18 mouse cellular contexts compared by ENCODE assay signal in the genomic region with DNA sequence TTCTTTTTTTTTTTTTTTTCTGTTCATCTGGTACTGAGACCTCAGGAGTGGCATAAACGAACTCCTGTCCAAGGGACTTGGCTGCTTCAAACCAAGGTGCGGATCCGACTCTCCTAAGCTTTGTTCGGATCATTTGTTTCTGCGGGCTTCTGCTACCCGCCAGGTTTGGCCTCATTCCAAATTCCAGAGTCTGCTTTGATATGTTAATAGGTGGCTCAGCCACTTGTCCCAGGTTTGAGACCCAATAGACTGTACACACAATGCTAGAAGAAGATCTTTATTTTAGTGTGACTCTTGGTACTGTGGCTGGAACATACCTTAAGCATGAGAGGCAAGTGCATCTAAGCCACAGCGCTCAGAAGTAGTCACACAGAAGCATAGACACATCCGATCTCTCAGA. TPM values are rescaled to one million over a fixed set of nuclear protein-coding genes. Genes with fewer than 3 reads are reported as not detected.
A peak's percentile ranks its signal among the peaks of the same experiment; 100 is the strongest.
DNase-seq lines count a peak whose midpoint lies in the region; ATAC-seq and TF ChIP-seq lines count a peak whose summit lies in the region.
"Had no signal": no experiment of that assay in that cellular context is flagged by ENCODE, and none has a peak within 500 bp of the region (broad histone marks: within the 10 kb centered on the region; RNA-seq: fewer than 3 reads in every experiment).

No protein-coding gene starts in this region.

- no peaks in the 10 kb centered on the region for H3K27me3 ChIP-seq in lung, embryonic 14.5 days (ENCODE audit: insufficient read depth, low read length)
- no peaks in the 10 kb centered on the region for H3K27me3 ChIP-seq in kidney, embryonic 16.5 days (ENCODE audit: insufficient read depth, low read length)
- H3K27me3 ChIP-seq in hindbrain, embryonic 12.5 days, result no peaks in the 10 kb centered on the region; the same call in 1 of the 2 replicates
- no peaks in the 10 kb centered on the region for H3K27me3 ChIP-seq in hindbrain, embryonic 10.5 days (ENCODE audit: insufficient read depth, poor library complexity, severe bottlenecking)
- H3K27me3 ChIP-seq: embryonic facial prominence, embryonic 15.5 days; limb, embryonic 12.5 days; liver, embryonic 13.5 days; megakaryocyte, embryonic 14.5 days had no signal

- H3K4me2 ChIP-seq in lung, embryonic 14.5 days, result no peak overlapping the region
- no peak overlapping the region for H3K4me2 ChIP-seq in kidney, embryonic 16.5 days (replicated peaks; ENCODE audit: low read depth, low read length)
- H3K4me2 ChIP-seq in hindbrain, embryonic 12.5 days (replicated peaks), result no peak overlapping the region
- H3K4me2 ChIP-seq: embryonic facial prominence, embryonic 15.5 days; hindbrain, embryonic 14.5 days; limb, embryonic 12.5 days; liver, embryonic 13.5 days had no signal

- H3K4me1 ChIP-seq in lung, embryonic 14.5 days (ENCODE audit: insufficient read depth), result no peaks in the 10 kb centered on the region
- no peaks in the 10 kb centered on the region for H3K4me1 ChIP-seq in kidney, embryonic 16.5 days (ENCODE audit: insufficient read depth, low read length)
- H3K4me1 ChIP-seq in hindbrain, embryonic 12.5 days, result no peaks in the 10 kb centered on the region
- H3K4me1 ChIP-seq in hindbrain, embryonic 10.5 days (replicated peaks), result peaks cover 12% of the 10 kb centered on the region; the same call in 1 of the 2 replicates
- H3K4me1 ChIP-seq: embryonic facial prominence, embryonic 15.5 days; limb, embryonic 12.5 days; liver, embryonic 13.5 days; megakaryocyte, embryonic 14.5 days had no signal

- DNase-seq in lung, embryonic 14.5 days, result peak; percentile 51
- DNase-seq in lung, postnatal 14 days, result no peak
- peak; percentile 46 for DNase-seq in brain, embryonic 14.5 days (ENCODE audit: low read depth)
- DNase-seq in hindbrain, embryonic 10.5 days (ENCODE audit: low spot score), result no peak
- no peak for DNase-seq in cerebellum, postnatal 36 days
- DNase-seq: gastrocnemius, postnatal 10 days; layer of hippocampus, adult 9-11 months; liver, embryonic 13.5 days; spleen, adult 18-20 months had no signal

- H3K36me3 ChIP-seq in lung, embryonic 14.5 days (ENCODE audit: insufficient read depth), result no peaks in the 10 kb centered on the region
- H3K36me3 ChIP-seq in kidney, embryonic 16.5 days (ENCODE audit: insufficient read depth, low read length), result no peaks in the 10 kb centered on the region
- H3K36me3 ChIP-seq in hindbrain, embryonic 12.5 days, result no peaks in the 10 kb centered on the region
- H3K36me3 ChIP-seq in hindbrain, embryonic 10.5 days, result no peaks in the 10 kb centered on the region
- H3K36me3 ChIP-seq: embryonic facial prominence, embryonic 15.5 days; forebrain, embryonic 10.5 days; limb, embryonic 12.5 days; liver, embryonic 13.5 days had no signal

- TF ChIP-seq POLR2A in brain, embryonic 14.5 days (IDR thresholded peaks at IDR 0.05; ENCODE audit: borderline replicate concordance, extremely low read depth, insufficient read depth, insufficient read length, poor library complexity, severe bottlenecking), result no peak

- H3K27ac ChIP-seq in lung, embryonic 14.5 days (ENCODE audit: low read depth), result no peak overlapping the region
- no peak overlapping the region for H3K27ac ChIP-seq in kidney, embryonic 16.5 days (ENCODE audit: low read length)
- H3K27ac ChIP-seq in hindbrain, embryonic 12.5 days, result no peak overlapping the region
- no peak overlapping the region for H3K27ac ChIP-seq in hindbrain, embryonic 10.5 days
- H3K27ac ChIP-seq: embryonic facial prominence, embryonic 15.5 days; forebrain, embryonic 10.5 days; hindbrain, embryonic 14.5 days; limb, embryonic 12.5 days; liver, embryonic 13.5 days had no signal

- ATAC-seq in lung, embryonic 14.5 days (ENCODE audit: insufficient read depth), result no peak
- peak; percentile 54; the same call in 1 of the 2 replicates for ATAC-seq in kidney, embryonic 16.5 days (ENCODE audit: low FRiP score, low TSS enrichment)
- no peak for ATAC-seq in hindbrain, embryonic 12.5 days (ENCODE audit: low FRiP score)
- ATAC-seq: activated CD4-positive, CD25-positive, alpha-beta regulatory T cell, adult 4 months; lung, postnatal 0 days had no signal

- no peaks in the 10 kb centered on the region for H3K9me3 ChIP-seq in lung, embryonic 14.5 days (ENCODE audit: low read depth, low read length)
- H3K9me3 ChIP-seq in kidney, embryonic 16.5 days (ENCODE audit: low read length), result no peaks in the 10 kb centered on the region
- no peaks in the 10 kb centered on the region for H3K9me3 ChIP-seq in hindbrain, embryonic 12.5 days (replicated peaks)
- no peaks in the 10 kb centered on the region for H3K9me3 ChIP-seq in hindbrain, embryonic 10.5 days
- H3K9me3 ChIP-seq: embryonic facial prominence, embryonic 15.5 days; forebrain, embryonic 10.5 days; limb, embryonic 12.5 days; liver, embryonic 13.5 days; megakaryocyte, embryonic 14.5 days had no signal

- 49% methylated on average over 8 of the region's 8 CpGs for WGBS in lung, embryonic 14.5 days
- WGBS in kidney, embryonic 16.5 days, result 64% methylated on average over 8 of the region's 8 CpGs
- 72% methylated on average over 8 of the region's 8 CpGs for WGBS in hindbrain, embryonic 12.5 days
- 77% methylated on average over 8 of the region's 8 CpGs for WGBS in hindbrain, embryonic 10.5 days

- no peak for TF ChIP-seq CTCF in lung, embryonic 14.5 days (IDR thresholded peaks at IDR 0.05; ENCODE audit: low read depth)
- no peak for TF ChIP-seq CTCF in brain, embryonic 14.5 days (IDR thresholded peaks at IDR 0.05; ENCODE audit: borderline replicate concordance, extremely low read depth, insufficient read depth, insufficient read length)

- H3K9ac ChIP-seq in lung, embryonic 14.5 days, result no peak overlapping the region
- H3K9ac ChIP-seq in kidney, embryonic 16.5 days (replicated peaks; ENCODE audit: low read length), result no peak overlapping the region
- H3K9ac ChIP-seq in hindbrain, embryonic 12.5 days, result no peak overlapping the region
- H3K9ac ChIP-seq: embryonic facial prominence, embryonic 15.5 days; hindbrain, embryonic 14.5 days; limb, embryonic 12.5 days; liver, embryonic 13.5 days had no signal

- H3K4me3 ChIP-seq in lung, embryonic 14.5 days (ENCODE audit: low read depth, low read length), result no peak overlapping the region
- H3K4me3 ChIP-seq in kidney, embryonic 16.5 days (ENCODE audit: low read length), result no peak overlapping the region
- no peak overlapping the region for H3K4me3 ChIP-seq in hindbrain, embryonic 12.5 days
- no peak overlapping the region for H3K4me3 ChIP-seq in hindbrain, embryonic 10.5 days
- H3K4me3 ChIP-seq: embryonic facial prominence, embryonic 15.5 days; forebrain, embryonic 10.5 days; limb, embryonic 12.5 days; liver, embryonic 13.5 days; megakaryocyte, embryonic 14.5 days had no signal

RNA-seq across cellular contexts. Expression of a gene that starts 14.8 kb away (rescaled TPM):
- 0.08 TPM in 1 of 2 replicates, not detected in the other for polyA plus RNA-seq in lung, embryonic 14.5 days (2014; fragmentation: Nextera tagmentation; extraction: Ambion mirVana)
- polyA plus RNA-seq in brain, embryonic 14.5 days (2012; rRNA removed), result 0.26 and 0.30 TPM in 2 replicates
- polyA plus RNA-seq in kidney, embryonic 16.5 days (2015; fragmentation: Nextera tagmentation; extraction: Ambion mirVana), result 0.27 and 0.36 TPM in 2 replicates
- polyA plus RNA-seq in hindbrain, embryonic 12.5 days (2016; fragmentation: Nextera tagmentation; extraction: Ambion mirVana), result 0.10 and 0.55 TPM in 2 replicates
- 0.22 and 0.51 TPM in 2 replicates for polyA plus RNA-seq in hindbrain, embryonic 10.5 days (2016; fragmentation: Nextera tagmentation; extraction: Ambion mirVana)
- polyA plus RNA-seq: activated CD4-positive, CD25-positive, alpha-beta regulatory T cell, adult 4 months; limb, embryonic 12.5 days; liver, embryonic 13.5 days had no signal

RNA-seq across cellular contexts. Expression of a gene that starts 27.4 kb away (rescaled TPM):
- polyA plus RNA-seq in lung, embryonic 14.5 days (2014; fragmentation: Nextera tagmentation; extraction: Ambion mirVana), result 1.7 and 2.2 TPM in 2 replicates
- polyA plus RNA-seq in brain, embryonic 14.5 days (2012; rRNA removed), result 8.3 and 9.2 TPM in 2 replicates
- 2.3 and 2.6 TPM in 2 replicates for polyA plus RNA-seq in kidney, embryonic 16.5 days (2015; fragmentation: Nextera tagmentation; extraction: Ambion mirVana)
- polyA plus RNA-seq in hindbrain, embryonic 12.5 days (2016; fragmentation: Nextera tagmentation; extraction: Ambion mirVana), result 8.4 and 8.5 TPM in 2 replicates
- polyA plus RNA-seq in hindbrain, embryonic 10.5 days (2016; fragmentation: Nextera tagmentation; extraction: Ambion mirVana), result 8.4 and 8.6 TPM in 2 replicates
- polyA plus RNA-seq: activated CD4-positive, CD25-positive, alpha-beta regulatory T cell, adult 4 months had no signal

Comparison
In these comparisons a context has a peak if more than half of its experiments do, and no peak if none do; other contexts are left out.
1. DNase-seq: peak in lung, embryonic 14.5 days (single experiment) and brain, embryonic 14.5 days (single experiment); none in lung, postnatal 14 days (single experiment), hindbrain, embryonic 10.5 days (single experiment) and cerebellum, postnatal 36 days (0 of 2).